Mouse (Mus musculus) heart, embryonic 13.5 days (tissue): ENCODE measurements around the gene Fam129b. TPM values are rescaled to one million over a fixed set of nuclear protein-coding genes. Genes with fewer than 3 reads are reported as not detected.

ENCODE experiments used
- ATAC-seq: fragments of 200-750 bp; cut with Nextera tagmentation; 2 replicates; pipeline ENCODE4 v1.8.0; 2017; ENCODE audit warnings: moderate TSS enrichment; ENCODE audit not compliant: insufficient number of reproducible peaks, low FRiP score, low TSS enrichment; ENCODE audit errors: extremely low read depth
- H3K27ac ChIP-seq: fragments of 300-500 bp; sonication (generic); replicated peaks from 2 replicates; pipeline ENCODE4 v1.5.1; 2015; ENCODE audit warnings: moderate library complexity, mild to moderate bottlenecking, inconsistent platforms
- H3K27me3 ChIP-seq: fragments of 300-500 bp; sonication (generic); replicated peaks from 2 replicates; pipeline ENCODE4 v1.6.1; 2015; ENCODE audit warnings: mild to moderate bottlenecking, inconsistent platforms
- H3K36me3 ChIP-seq: fragments of 300-500 bp; sonication (generic); 2 replicates; pipeline ENCODE4 v1.6.1; 2015; ENCODE audit warnings: mild to moderate bottlenecking, inconsistent platforms
- H3K4me1 ChIP-seq: fragments of 300-500 bp; sonication (generic); 2 replicates; pipeline ENCODE4 v1.6.1; 2015; ENCODE audit warnings: inconsistent platforms
- H3K4me2 ChIP-seq: fragments of 300-500 bp; sonication (generic); 2 replicates; pipeline ENCODE4 v1.6.1; 2015; ENCODE audit warnings: inconsistent platforms, mild to moderate bottlenecking, moderate library complexity
- H3K4me3 ChIP-seq: fragments of 300-500 bp; sonication (generic); 2 replicates; pipeline ENCODE4 v1.5.1; 2015; ENCODE audit warnings: moderate library complexity, mild to moderate bottlenecking, inconsistent platforms
- H3K9ac ChIP-seq: fragments of 300-500 bp; sonication (generic); 2 replicates; pipeline ENCODE4 v1.6.1; 2015; ENCODE audit warnings: inconsistent platforms, mild to moderate bottlenecking, moderate library complexity
- H3K9me3 ChIP-seq: fragments of 300-500 bp; sonication (generic); 2 replicates; pipeline ENCODE4 v1.6.1; 2016; ENCODE audit warnings: inconsistent platforms
- WGBS: fragments of 180-500 bp; shearing (Covaris S2); methylation state at CpG from one replicate; pipeline ENCODE4 v1.1.7; 2015; ENCODE audit warnings: mixed read lengths; 5-methylcytosine and 5-hydroxymethylcytosine counted together
- polyA plus RNA-seq: library from polyadenylated mRNA; unstranded; fragments of >200 nt; fragmentation: Nextera tagmentation; extraction: Ambion mirVana; gene quantifications from 2 replicates; pipeline ENCODE4 v1.2.1, GENCODE M21; 2015

The Fam129b gene
- 46.4 and 47.1 TPM in 2 replicates for polyA plus RNA-seq

- Histone ChIP-seq H3K36me3 (no peaks in the 10 kb centered on the region), H3K4me2 (peak within 1 kb of the TSS; percentile 82), H3K4me3 (peak within 1 kb of the TSS; percentile 75), H3K9me3 (no peaks in the 10 kb centered on the region), H3K4me1 (peaks cover 62% of the 10 kb centered on the region), H3K27ac (peak within 1 kb of the TSS; percentile 97), H3K9ac (peak within 1 kb of the TSS; percentile 93), H3K27me3 (no peaks in the 10 kb centered on the region)
- WGBS = under 1% methylated on average over 58 of the region's 68 CpGs
- peak; percentile 84 for ATAC-seq
Measured at GRCm38 (mm10) chr2:32875675-32876489, at the start of gene Fam129b. Fam129b (plus strand) TSS chr2:32876114.

GRCm38 (mm10) chr2:32828979-32829676, 46.8 kb upstream of the Fam129b start:
- Histone ChIP-seq H3K4me2 (no peak overlapping the region), H3K4me1 (peaks cover 38% of the 10 kb centered on the region), H3K27me3 (no peaks in the 10 kb centered on the region), H3K9me3 (no peaks in the 10 kb centered on the region), H3K36me3 (0 out of 2 replicates have a peak, but pooled peaks cover 2% of the 10 kb centered on the region), H3K27ac (peak overlapping the region; percentile 36; the same call in 1 of the 2 replicates), H3K4me3 (no peak overlapping the region), H3K9ac (peak overlapping the region; percentile 28; the same call in 1 of the 2 replicates)
- no peak for ATAC-seq
- WGBS = 45% methylated on average over 11 of the region's 11 CpGs

GRCm38 (mm10) chr2:32834496-32834895, 41.4 kb upstream of the Fam129b start:
- peak overlapping the region; percentile 82 for H3K27ac ChIP-seq
- WGBS = 40% methylated on average over 7 of the region's 7 CpGs
- peak overlapping the region; percentile 36 for H3K4me2 ChIP-seq
- no peak overlapping the region for H3K4me3 ChIP-seq
- H3K9ac ChIP-seq = 0 out of 2 replicates have a peak overlapping the region, but pooled peaks have one; percentile 47
- no peak for ATAC-seq
- H3K9me3 ChIP-seq = no peaks in the 10 kb centered on the region
- H3K4me1 ChIP-seq = peaks cover 57% of the 10 kb centered on the region
- H3K36me3 ChIP-seq = no peaks in the 10 kb centered on the region
- no peaks in the 10 kb centered on the region for H3K27me3 ChIP-seq

- no peaks in the 10 kb centered on the region for H3K9me3 ChIP-seq
- no peaks in the 10 kb centered on the region for H3K36me3 ChIP-seq
- no peak for ATAC-seq
- H3K27ac ChIP-seq = peak overlapping the region; percentile 82
- H3K27me3 ChIP-seq = no peaks in the 10 kb centered on the region
- H3K4me1 ChIP-seq = peaks cover 59% of the 10 kb centered on the region
- H3K4me3 ChIP-seq = no peak overlapping the region
- H3K4me2 ChIP-seq = no peak overlapping the region
- H3K9ac ChIP-seq = no peak overlapping the region
Measured at GRCm38 (mm10) chr2:32835588-32835987, 40.3 kb upstream of the Fam129b start.

- WGBS = 25% methylated on average over 9 of the region's 9 CpGs
- H3K4me1 ChIP-seq = peaks cover 63% of the 10 kb centered on the region
- H3K9me3 ChIP-seq = no peaks in the 10 kb centered on the region
- H3K27ac ChIP-seq = peak overlapping the region; percentile 84
- H3K27me3 ChIP-seq = no peaks in the 10 kb centered on the region
- H3K9ac ChIP-seq = peak overlapping the region; percentile 67
- H3K36me3 ChIP-seq = 0 out of 2 replicates have a peak, but pooled peaks cover 2% of the 10 kb centered on the region
- H3K4me2 ChIP-seq = peak overlapping the region; percentile 11; the same call in 1 of the 2 replicates
- ATAC-seq = no peak
- H3K4me3 ChIP-seq = no peak overlapping the region
Measured at GRCm38 (mm10) chr2:32838147-32838884, 37.6 kb upstream of the Fam129b start.

GRCm38 (mm10) chr2:32839261-32839660, 36.7 kb upstream of the Fam129b start:
- H3K9me3 ChIP-seq = no peaks in the 10 kb centered on the region
- no peaks in the 10 kb centered on the region for H3K27me3 ChIP-seq
- peak overlapping the region; percentile 84 for H3K27ac ChIP-seq
- H3K4me2 ChIP-seq = 0 out of 2 replicates have a peak overlapping the region, but pooled peaks have one; percentile 12
- H3K36me3 ChIP-seq = 0 out of 2 replicates have a peak, but pooled peaks cover 2% of the 10 kb centered on the region
- no peak for ATAC-seq
- H3K4me3 ChIP-seq = no peak overlapping the region
- 20% methylated on average over 2 of the region's 2 CpGs for WGBS
- H3K4me1 ChIP-seq = peaks cover 60% of the 10 kb centered on the region
- H3K9ac ChIP-seq = peak overlapping the region; percentile 67

GRCm38 (mm10) chr2:32841099-32841498, 34.8 kb upstream of the Fam129b start:
- Histone ChIP-seq H3K9me3 (no peaks in the 10 kb centered on the region), H3K27ac (0 out of 2 replicates have a peak overlapping the region, but pooled peaks have one; percentile 42), H3K36me3 (0 out of 2 replicates have a peak, but pooled peaks cover 2% of the 10 kb centered on the region), H3K9ac (no peak overlapping the region), H3K27me3 (no peaks in the 10 kb centered on the region), H3K4me2 (peak overlapping the region; percentile 11; the same call in 1 of the 2 replicates), H3K4me1 (peaks cover 58% of the 10 kb centered on the region), H3K4me3 (no peak overlapping the region)
- no peak for ATAC-seq
- WGBS = 49% methylated on average over 5 of the region's 5 CpGs

GRCm38 (mm10) chr2:32842558-32842957, 33.4 kb upstream of the Fam129b start:
- no peaks in the 10 kb centered on the region for H3K27me3 ChIP-seq
- H3K9ac ChIP-seq = no peak overlapping the region
- 39% methylated on average over 4 of the region's 4 CpGs for WGBS
- H3K4me2 ChIP-seq = no peak overlapping the region
- no peak overlapping the region for H3K4me3 ChIP-seq
- H3K9me3 ChIP-seq = no peaks in the 10 kb centered on the region
- H3K27ac ChIP-seq = no peak overlapping the region
- no peak for ATAC-seq
- 0 out of 2 replicates have a peak, but pooled peaks cover 2% of the 10 kb centered on the region for H3K36me3 ChIP-seq
- H3K4me1 ChIP-seq = peaks cover 55% of the 10 kb centered on the region

GRCm38 (mm10) chr2:32845572-32846100, 30.3 kb upstream of the Fam129b start:
- no peak for ATAC-seq
- WGBS = 5% methylated on average over 12 of the region's 12 CpGs
- peak overlapping the region; percentile 70 for H3K4me2 ChIP-seq

GRCm38 (mm10) chr2:32846101-32846804, 29.7 kb upstream of the Fam129b start:
- WGBS = under 1% methylated on average over 33 of the region's 33 CpGs
- Histone ChIP-seq H3K27ac (peak overlapping the region; percentile 76), H3K4me2 (peak overlapping the region; percentile 70), H3K9ac (peak overlapping the region; percentile 80), H3K36me3 (no peaks in the 10 kb centered on the region), H3K4me3 (peak overlapping the region; percentile 66), H3K4me1 (peaks cover 29% of the 10 kb centered on the region), H3K27me3 (peaks cover 9% of the 10 kb centered on the region), H3K9me3 (no peaks in the 10 kb centered on the region)
- 0 out of 2 replicates have a peak, but pooled peaks have one; percentile 22 for ATAC-seq

More at GRCm38 (mm10) chr2:32845572-32846100, 30.3 kb upstream of the Fam129b start:
- 0 out of 2 replicates have a peak, but pooled peaks cover 2% of the 10 kb centered on the region for H3K36me3 ChIP-seq
- H3K27me3 ChIP-seq = peaks cover 3% of the 10 kb centered on the region; the same call in 1 of the 2 replicates
- H3K9me3 ChIP-seq = no peaks in the 10 kb centered on the region
- peak overlapping the region; percentile 80 for H3K9ac ChIP-seq
- H3K4me3 ChIP-seq = peak overlapping the region; percentile 66
- peaks cover 29% of the 10 kb centered on the region for H3K4me1 ChIP-seq
- peak overlapping the region; percentile 76 for H3K27ac ChIP-seq
